Comparison of ENCODE assay signal across 9 mouse cellular contexts in genomic region chr8:110711271-110711934, GRCm38 (mm10). TPM values are rescaled to one million over a fixed set of nuclear protein-coding genes. Genes with fewer than 3 reads are reported as not detected.
DNase-seq lines count a peak whose midpoint lies in the region; ATAC-seq lines count a peak whose summit lies in the region.
"Had no signal": no experiment of that assay in that cellular context is flagged by ENCODE, and none has a peak within 500 bp of the region (broad histone marks: within the 10 kb centered on the region; RNA-seq: fewer than 3 reads in every experiment).

No protein-coding gene starts in this region.

- peak; percentile 71 for ATAC-seq in heart, embryonic 14.5 days (ENCODE audit: insufficient number of reproducible peaks, insufficient read depth, low FRiP score, low read depth)
- no peak for ATAC-seq in kidney, embryonic 14.5 days (ENCODE audit: low FRiP score, low TSS enrichment)
- ATAC-seq in midbrain, embryonic 16.5 days = no peak
- no peak for ATAC-seq in granulocyte monocyte progenitor cell, adult 5-6 weeks (replicated peaks; ENCODE audit: poor library complexity, severe bottlenecking)

- no peaks in the 10 kb centered on the region for H3K9me3 ChIP-seq in heart, embryonic 14.5 days (ENCODE audit: control insufficient read depth, low read length)
- no peaks in the 10 kb centered on the region for H3K9me3 ChIP-seq in kidney, embryonic 14.5 days (ENCODE audit: control insufficient read depth, low read length)
- H3K9me3 ChIP-seq in midbrain, embryonic 16.5 days (replicated peaks; ENCODE audit: control insufficient read depth, low read length, poor library complexity, severe bottlenecking) = no peaks in the 10 kb centered on the region

- H3K9ac ChIP-seq in heart, embryonic 14.5 days (ENCODE audit: low read length) = peak overlapping the region; percentile 45
- no peak overlapping the region for H3K9ac ChIP-seq in kidney, embryonic 14.5 days (ENCODE audit: low read depth, low read length)
- H3K9ac ChIP-seq in midbrain, embryonic 16.5 days (ENCODE audit: low read depth, low read length) = no peak overlapping the region

- peaks cover 65 to 73% of the 10 kb centered on the region in 2 experiments for H3K4me1 ChIP-seq in heart, embryonic 14.5 days (ENCODE audit: control insufficient read depth in 2 of 2, insufficient read depth in 2 of 2, low read length in 2 of 2)
- peaks cover 15% of the 10 kb centered on the region for H3K4me1 ChIP-seq in kidney, embryonic 14.5 days (ENCODE audit: control insufficient read depth, insufficient read depth, low read length)
- H3K4me1 ChIP-seq in midbrain, embryonic 16.5 days (ENCODE audit: control insufficient read depth, insufficient read depth, low read length) = peaks cover 20% of the 10 kb centered on the region

- peak overlapping the region; percentile 85 to 90 for H3K27ac ChIP-seq in heart, embryonic 14.5 days (replicated peaks in 1 of 2; ENCODE audit: control insufficient read depth in 1 of 2, insufficient read depth in 1 of 2, low read depth in 2 of 2, low read length in 2 of 2)
- peak overlapping the region; percentile 66; the same call in 1 of the 2 replicates for H3K27ac ChIP-seq in kidney, embryonic 14.5 days (ENCODE audit: low read depth, low read length)
- no peak overlapping the region for H3K27ac ChIP-seq in midbrain, embryonic 16.5 days (ENCODE audit: low read length)

- peak; percentile 44 for DNase-seq in cerebellum, adult 9-11 months
- no peak for DNase-seq in cerebellum, postnatal 14 days
- DNase-seq in lung, postnatal 14 days = peak; percentile 52
- DNase-seq in B cell, adult 2 months = no peak

- H3K4me2 ChIP-seq in heart, embryonic 14.5 days (ENCODE audit: low read length) = no peak overlapping the region
- H3K4me2 ChIP-seq in kidney, embryonic 14.5 days (replicated peaks; ENCODE audit: low read depth, low read length) = no peak overlapping the region
- H3K4me2 ChIP-seq in midbrain, embryonic 16.5 days (ENCODE audit: low read length) = no peak overlapping the region

- no peak overlapping the region for H3K4me3 ChIP-seq in heart, embryonic 14.5 days (ENCODE audit: control insufficient read depth in 1 of 2, insufficient read depth in 1 of 2, low read depth in 1 of 2, low read length in 2 of 2)
- no peak overlapping the region for H3K4me3 ChIP-seq in kidney, embryonic 14.5 days (ENCODE audit: low read length)
- H3K4me3 ChIP-seq in midbrain, embryonic 16.5 days (ENCODE audit: low read depth, low read length) = no peak overlapping the region
- H3K4me3 ChIP-seq: myocyte had no signal

- no peaks in the 10 kb centered on the region; the same call in 1 of the 2 replicates for H3K36me3 ChIP-seq in heart, embryonic 14.5 days (ENCODE audit: control insufficient read depth, insufficient read depth, low read length)
- peaks cover 20% of the 10 kb centered on the region for H3K36me3 ChIP-seq in kidney, embryonic 14.5 days (ENCODE audit: control insufficient read depth, insufficient read depth, low read length)
- H3K36me3 ChIP-seq in midbrain, embryonic 16.5 days (ENCODE audit: control insufficient read depth, insufficient read depth, low read length) = peaks cover 3% of the 10 kb centered on the region

- no peaks in the 10 kb centered on the region for H3K27me3 ChIP-seq in heart, embryonic 14.5 days (ENCODE audit: control insufficient read depth, insufficient read depth, low read length)
- H3K27me3 ChIP-seq in kidney, embryonic 14.5 days (ENCODE audit: control insufficient read depth, insufficient read depth, low read length) = no peaks in the 10 kb centered on the region
- H3K27me3 ChIP-seq in midbrain, embryonic 16.5 days (ENCODE audit: control insufficient read depth, insufficient read depth, low read depth, low read length) = no peaks in the 10 kb centered on the region

- WGBS in heart, embryonic 14.5 days = 13% methylated on average over 13 of the region's 13 CpGs
- 70% methylated on average over 13 of the region's 13 CpGs for WGBS in kidney, embryonic 14.5 days
- WGBS in midbrain, embryonic 16.5 days = 89% methylated on average over 13 of the region's 13 CpGs

RNA-seq across cellular contexts. Expression of gene Mtss1l, which starts 9.9 kb away (rescaled TPM):
- polyA plus RNA-seq in heart, embryonic 14.5 days (2014; fragmentation: Nextera tagmentation; extraction: Ambion mirVana) = 17.2 and 17.6 TPM in 2 replicates
- 11.2 and 11.4 TPM in 2 replicates for polyA plus RNA-seq in kidney, embryonic 14.5 days (2014; fragmentation: Nextera tagmentation; extraction: Ambion mirVana)
- polyA plus RNA-seq in midbrain, embryonic 16.5 days (2015; fragmentation: Nextera tagmentation; extraction: Ambion mirVana) = 24.5 and 24.9 TPM in 2 replicates
- total RNA-seq in granulocyte monocyte progenitor cell, adult 5-6 weeks (2014; fragmentation: Nextera tagmentation) = 0.28 TPM in 1 of 2 replicates, not detected in the other
- total RNA-seq in granulocyte monocyte progenitor cell, adult 5-6 weeks (2017) = 0.22 TPM in 1 of 2 replicates, not detected in the other

Comparison
In these comparisons a context has a peak if more than half of its experiments do, and no peak if none do; other contexts are left out.
1. DNase-seq: peak in cerebellum, adult 9-11 months (single experiment) and lung, postnatal 14 days (single experiment); none in cerebellum, postnatal 14 days (0 of 2) and B cell, adult 2 months (0 of 2).